Mouse (Mus musculus) liver, adult 2 months (tissue): Measurements from ENCODE around the gene Srsf7. TPM values are rescaled to one million over a fixed set of nuclear protein-coding genes. Genes with fewer than 3 reads are reported as not detected.

Experiments used
- DNase-seq: peaks from one replicate; pipeline ENCODE4 v3.0.0-alpha.2; 2011; ENCODE audit warnings: low read depth, low spot score; ENCODE audit errors: extremely low read depth
- H3K27ac ChIP-seq: fragments of 200-500 bp; replicated peaks from 2 replicates; pipeline ENCODE4 v1.5.1; 2012; ENCODE audit warnings: low read depth, mild to moderate bottlenecking, control low read depth, inconsistent platforms, low read length; ENCODE audit not compliant: insufficient read depth
- H3K27me3 ChIP-seq: fragments of 200-500 bp; 2 replicates; pipeline ENCODE4 v1.6.1; 2012; ENCODE audit warnings: mild to moderate bottlenecking, moderate library complexity, low read length, inconsistent platforms; ENCODE audit not compliant: control insufficient read depth, insufficient read depth
- H3K36me3 ChIP-seq: fragments of 200-500 bp; 2 replicates; pipeline ENCODE4 v1.6.1; 2012; ENCODE audit warnings: low read length, inconsistent platforms; ENCODE audit not compliant: control insufficient read depth, insufficient read depth
- H3K4me1 ChIP-seq: fragments of 200-500 bp; 2 replicates; pipeline ENCODE4 v1.6.1; 2011; ENCODE audit warnings: low read length; ENCODE audit not compliant: control insufficient read depth, insufficient read depth
- H3K4me3 ChIP-seq: fragments of 200-500 bp; 2 replicates; pipeline ENCODE4 v1.5.1; 2011; ENCODE audit warnings: low read depth, mild to moderate bottlenecking, control low read depth, low read length, moderate library complexity; ENCODE audit not compliant: insufficient read depth
- H3K79me2 ChIP-seq: fragments of 200-500 bp; 2 replicates; pipeline ENCODE4 v1.6.1; 2012; ENCODE audit warnings: inconsistent platforms, mild to moderate bottlenecking, low read length, moderate library complexity; ENCODE audit not compliant: control insufficient read depth, insufficient read depth
- H3K9ac ChIP-seq: fragments of 200-500 bp; 2 replicates; pipeline ENCODE4 v1.6.1; 2012; ENCODE audit warnings: low read depth, mild to moderate bottlenecking, control low read depth, inconsistent platforms, low read length
- CTCF ChIP-seq: fragments of 200-500 bp; IDR thresholded peaks from 2 replicates; pipeline ENCODE4 v1.5.1; 2011; ENCODE audit warnings: low read depth, low read length, control low read depth
- POLR2A ChIP-seq: fragments of 200-500 bp; IDR thresholded peaks from 2 replicates; pipeline ENCODE4 v1.6.1; 2011; ENCODE audit warnings: low read length, control low read depth; ENCODE audit not compliant: insufficient read depth; ENCODE audit errors: extremely low read depth
- WGBS: fragments of 180-500 bp; shearing (Covaris S2); methylation state at CpG from one replicate; pipeline ENCODE4 v1.1.7; 2018; 5-methylcytosine and 5-hydroxymethylcytosine counted together
- polyA plus RNA-seq: library from polyadenylated mRNA; depleted of rRNA; stranded (reverse); fragments of >200 nt; gene quantifications from 2 replicates; pipeline ENCODE4 v1.2.3, GENCODE M21; 2012; rRNA removed
- total RNA-seq: library from RNA; depleted of rRNA; stranded (reverse); fragments of >200 nt; gene quantifications from 2 replicates; pipeline ENCODE4 v1.2.3, GENCODE M21; 2014; rRNA removed

The Srsf7 gene
- total RNA-seq (20.5 and 22.3 TPM in 2 replicates), polyA plus RNA-seq (13.2 and 20.6 TPM in 2 replicates)

- no peaks in the 10 kb centered on the region for H3K27me3 ChIP-seq
- DNase-seq: peak; percentile 92
- H3K4me1 ChIP-seq: peaks cover 4% of the 10 kb centered on the region; the same call in 1 of the 2 replicates
- H3K79me2 ChIP-seq: peaks cover 6% of the 10 kb centered on the region; the same call in 1 of the 2 replicates
- peak within 1 kb of the TSS; percentile 94 for H3K4me3 ChIP-seq
- peaks cover 28% of the 10 kb centered on the region for H3K36me3 ChIP-seq
- peak within 1 kb of the TSS; percentile 96 for H3K9ac ChIP-seq
- WGBS: under 1% methylated on average over 91 of the region's 95 CpGs
- peak within 1 kb of the TSS; percentile 84 for H3K27ac ChIP-seq
- no peak for TF ChIP-seq CTCF
- peak; percentile 100 for TF ChIP-seq POLR2A
Measured at GRCm38 (mm10) chr17:80206671-80207581, at the start of gene Srsf7, which contains the start of gene Ttc39d. TSS of gene Srsf7 (minus strand) at chr17:80207307. TSS of gene Ttc39d (plus strand) at chr17:80207460.

- WGBS: 78% methylated on average over 13 of the region's 13 CpGs
- no peak overlapping the region for H3K9ac ChIP-seq
- peak overlapping the region; percentile 31 for H3K27ac ChIP-seq
- H3K4me3 ChIP-seq: no peak overlapping the region
- DNase-seq: peak; percentile 29
- H3K4me1 ChIP-seq: peaks cover 8% of the 10 kb centered on the region; the same call in 1 of the 2 replicates
- H3K36me3 ChIP-seq: peaks cover 57% of the 10 kb centered on the region
- H3K27me3 ChIP-seq: no peaks in the 10 kb centered on the region
- TF ChIP-seq CTCF: no peak
- TF ChIP-seq POLR2A: no peak
- no peaks in the 10 kb centered on the region for H3K79me2 ChIP-seq
Measured at GRCm38 (mm10) chr17:80255208-80255607, 48.1 kb upstream of the Srsf7 start.

GRCm38 (mm10) chr17:80254421-80254820 is 47.3 kb upstream of the Srsf7 start:
- H3K9ac ChIP-seq: no peak overlapping the region
- peaks cover 56% of the 10 kb centered on the region for H3K36me3 ChIP-seq
- no peak overlapping the region; the same call in 1 of the 2 replicates for H3K27ac ChIP-seq
- no peak for DNase-seq
- WGBS: 92% methylated on average over 5 of the region's 5 CpGs
- no peaks in the 10 kb centered on the region for H3K79me2 ChIP-seq
- H3K4me1 ChIP-seq: peaks cover 8% of the 10 kb centered on the region; the same call in 1 of the 2 replicates
- no peak overlapping the region for H3K4me3 ChIP-seq
- TF ChIP-seq CTCF: no peak
- no peak for TF ChIP-seq POLR2A
- no peaks in the 10 kb centered on the region for H3K27me3 ChIP-seq

GRCm38 (mm10) chr17:80252757-80253525 is 45.8 kb upstream of the Srsf7 start:
- Histone ChIP-seq H3K27ac (peak overlapping the region; percentile 85), H3K4me1 (peaks cover 8% of the 10 kb centered on the region; the same call in 1 of the 2 replicates), H3K4me3 (no peak overlapping the region), H3K27me3 (no peaks in the 10 kb centered on the region), H3K9ac (peak overlapping the region; percentile 55), H3K36me3 (peaks cover 50% of the 10 kb centered on the region), H3K79me2 (no peaks in the 10 kb centered on the region)
- DNase-seq: peak; percentile 20
- TF ChIP-seq POLR2A (no peak), CTCF (no peak)
- WGBS: 61% methylated on average over 13 of the region's 13 CpGs

GRCm38 (mm10) chr17:80243116-80243515 is 36.0 kb upstream of the Srsf7 start:
- WGBS: 46% methylated on average over 13 of the region's 13 CpGs
- Histone ChIP-seq H3K27me3 (no peaks in the 10 kb centered on the region), H3K9ac (no peak overlapping the region), H3K4me3 (no peak overlapping the region), H3K36me3 (peaks cover 40% of the 10 kb centered on the region; the same call in 1 of the 2 replicates), H3K79me2 (no peaks in the 10 kb centered on the region), H3K4me1 (no peaks in the 10 kb centered on the region; the same call in 1 of the 2 replicates), H3K27ac (no peak overlapping the region)
- no peak for TF ChIP-seq CTCF
- TF ChIP-seq POLR2A: no peak
- peak; percentile 18 for DNase-seq
